In genomic region chr1:106600841-106601240, GRCm38 (mm10) we compare ENCODE assay signal across 20 mouse cellular contexts.
DNase-seq lines count a peak whose midpoint lies in the region; ATAC-seq and TF ChIP-seq lines count a peak whose summit lies in the region.
"Had no signal": no experiment of that assay in that cellular context is flagged by ENCODE, and none has a peak within 500 bp of the region (broad histone marks: within the 10 kb centered on the region; RNA-seq: fewer than 3 reads in every experiment).

No protein-coding gene starts in this region.

- no peak for TF ChIP-seq EP300 in lung, postnatal 0 days (IDR thresholded peaks at IDR 0.05)

- ATAC-seq in lung, postnatal 0 days, result no peak
- ATAC-seq in CD4-positive, CD25-positive, alpha-beta regulatory T cell, adult 4 months, result peak; percentile 75
- ATAC-seq in megakaryocyte, adult 5-6 weeks (ENCODE audit: poor library complexity, severe bottlenecking), result peak; percentile 53
- ATAC-seq: hindbrain, embryonic 16.5 days; midbrain, embryonic 16.5 days had no signal

- no peak overlapping the region for H3K27ac ChIP-seq in lung, postnatal 0 days (ENCODE audit: low read length)
- H3K27ac ChIP-seq: embryonic facial prominence, embryonic 10.5 days; forebrain, embryonic 12.5 days; heart, embryonic 13.5 days; layer of hippocampus, adult 2 months had no signal

- no peak for TF ChIP-seq CTCF in lung, postnatal 0 days (IDR thresholded peaks at IDR 0.05)

- 0 out of 2 replicates have a peak, but pooled peaks cover 3% of the 10 kb centered on the region for H3K4me1 ChIP-seq in lung, postnatal 0 days (ENCODE audit: insufficient read depth, low read depth, low read length)

- peak; percentile 7 for DNase-seq in lung, postnatal 25 days (ENCODE audit: low spot score)
- no peak for DNase-seq in lung, postnatal 0 days (ENCODE audit: low spot score)
- peak; percentile 32 for DNase-seq in thymus, postnatal 25 days
- DNase-seq in kidney, adult 11 months, result no peak
- DNase-seq in cerebellum, postnatal 25 days, result no peak
- DNase-seq: adrenal gland, postnatal 10 days; cerebellum, postnatal 14 days; kidney, adult 18-20 months; kidney, postnatal 10 days; layer of hippocampus, postnatal 36 days; lung, postnatal 14 days; right cerebral cortex, adult 18-20 months had no signal

- 72% methylated on average over 5 of the region's 5 CpGs for WGBS in lung, postnatal 0 days

- H3K36me3 ChIP-seq in lung, postnatal 0 days (ENCODE audit: insufficient read depth, low read length), result no peaks in the 10 kb centered on the region
- H3K36me3 ChIP-seq: embryonic facial prominence, embryonic 10.5 days; forebrain, embryonic 12.5 days; heart, embryonic 13.5 days had no signal

- no peak overlapping the region for H3K4me2 ChIP-seq in lung, postnatal 0 days (replicated peaks; ENCODE audit: low read depth, low read length)
- H3K4me2 ChIP-seq: forebrain, embryonic 12.5 days; heart, embryonic 13.5 days had no signal

- no peak overlapping the region for H3K9ac ChIP-seq in lung, postnatal 0 days (replicated peaks; ENCODE audit: low read depth)
- H3K9ac ChIP-seq: forebrain, embryonic 12.5 days; heart, embryonic 13.5 days had no signal

- no peaks in the 10 kb centered on the region for H3K27me3 ChIP-seq in lung, postnatal 0 days (replicated peaks; ENCODE audit: insufficient read depth, low read length)
- H3K27me3 ChIP-seq: forebrain, embryonic 12.5 days; heart, embryonic 13.5 days had no signal

- H3K4me3 ChIP-seq in lung, postnatal 0 days (ENCODE audit: low read depth, low read length), result no peak overlapping the region
- H3K4me3 ChIP-seq: embryonic facial prominence, embryonic 10.5 days; forebrain, embryonic 12.5 days; heart, embryonic 13.5 days; layer of hippocampus, adult 2 months had no signal

- H3K9me3 ChIP-seq in lung, postnatal 0 days (ENCODE audit: low read length), result no peaks in the 10 kb centered on the region
- H3K9me3 ChIP-seq: embryonic facial prominence, embryonic 10.5 days; forebrain, embryonic 12.5 days; heart, embryonic 13.5 days had no signal

Comparison
In these comparisons a context has a peak if more than half of its experiments do, and no peak if none do; other contexts are left out.
1. DNase-seq: peak in lung, postnatal 25 days (single experiment) and thymus, postnatal 25 days (single experiment); none in lung, postnatal 0 days (single experiment), kidney, adult 11 months (single experiment) and cerebellum, postnatal 25 days (0 of 2).